Mouse (Mus musculus) hindbrain, embryonic 15.5 days (tissue): ENCODE measurements around the gene Gpr19. TPM values are rescaled to one million over a fixed set of nuclear protein-coding genes. Genes with fewer than 3 reads are reported as not detected.

ENCODE experiments used
- ATAC-seq: fragments of 200-750 bp; cut with Nextera tagmentation; 2 replicates; pipeline ENCODE4 v1.8.0; 2017; ENCODE audit warnings: low read depth, moderate number of reproducible peaks, moderate TSS enrichment; ENCODE audit not compliant: low FRiP score
- H3K27ac ChIP-seq: fragments of 300-500 bp; sonication (generic); replicated peaks from 2 replicates; pipeline ENCODE4 v1.5.1; 2015; ENCODE audit warnings: mild to moderate bottlenecking, inconsistent platforms
- H3K27me3 ChIP-seq: fragments of 300-500 bp; sonication (generic); 2 replicates; pipeline ENCODE4 v1.6.1; 2015; ENCODE audit warnings: control low read depth, inconsistent platforms
- H3K36me3 ChIP-seq: fragments of 300-500 bp; sonication (generic); 2 replicates; pipeline ENCODE4 v1.6.1; 2015; ENCODE audit warnings: control low read depth, inconsistent platforms
- H3K4me1 ChIP-seq: fragments of 300-500 bp; sonication (generic); replicated peaks from 2 replicates; pipeline ENCODE4 v1.6.1; 2015; ENCODE audit warnings: control low read depth, inconsistent platforms
- H3K4me2 ChIP-seq: fragments of 300-500 bp; sonication (generic); 2 replicates; pipeline ENCODE4 v1.6.1; 2015; ENCODE audit warnings: moderate library complexity, mild to moderate bottlenecking, inconsistent platforms
- H3K4me3 ChIP-seq: fragments of 300-500 bp; sonication (generic); 2 replicates; pipeline ENCODE4 v1.5.1; 2015; ENCODE audit warnings: mild to moderate bottlenecking, inconsistent platforms
- H3K9ac ChIP-seq: fragments of 300-500 bp; sonication (generic); 2 replicates; pipeline ENCODE4 v1.6.1; 2015; ENCODE audit warnings: inconsistent platforms
- H3K9me3 ChIP-seq: fragments of 300-500 bp; sonication (generic); 2 replicates; pipeline ENCODE4 v1.6.1; 2016; ENCODE audit warnings: control low read depth, inconsistent platforms
- WGBS: fragments of 180-500 bp; shearing (Covaris S2); methylation state at CpG from one replicate; pipeline ENCODE4 v1.1.7; 2015; 5-methylcytosine and 5-hydroxymethylcytosine counted together
- polyA plus RNA-seq: library from polyadenylated mRNA; unstranded; fragments of >200 nt; fragmentation: Nextera tagmentation; extraction: Ambion mirVana; gene quantifications from 2 replicates; pipeline ENCODE4 v1.2.1, GENCODE M21; 2015

The Gpr19 gene
- polyA plus RNA-seq, 1 experiment from 2014 or later: 34.3 TPM

GRCm38 (mm10) chr6:134929926-134930325 is 31.5 kb upstream of the Gpr19 start:
- Histone ChIP-seq H3K27ac (no peak overlapping the region), H3K9ac (no peak overlapping the region), H3K4me3 (peak overlapping the region; percentile 14), H3K4me1 (peaks cover 24% of the 10 kb centered on the region), H3K9me3 (no peaks in the 10 kb centered on the region), H3K36me3 (no peaks in the 10 kb centered on the region), H3K27me3 (no peaks in the 10 kb centered on the region), H3K4me2 (peak overlapping the region; percentile 84)
- no peak for ATAC-seq
- WGBS: 46% methylated on average over 4 of the region's 4 CpGs

GRCm38 (mm10) chr6:134928889-134929310 is 30.5 kb upstream of the Gpr19 start:
- Histone ChIP-seq H3K27ac (peak overlapping the region; percentile 88; the same call in 1 of the 2 replicates), H3K4me2 (peak overlapping the region; percentile 84), H3K9ac (peak overlapping the region; percentile 52), H3K4me3 (peak overlapping the region; percentile 65), H3K36me3 (no peaks in the 10 kb centered on the region), H3K27me3 (no peaks in the 10 kb centered on the region), H3K4me1 (peaks cover 24% of the 10 kb centered on the region), H3K9me3 (no peaks in the 10 kb centered on the region)
- 1% methylated on average over 15 of the region's 15 CpGs for WGBS
- ATAC-seq: peak; percentile 31; the same call in 1 of the 2 replicates

GRCm38 (mm10) chr6:134928096-134928888 is 29.9 kb upstream of the Gpr19 start:
- Histone ChIP-seq H3K27me3 (no peaks in the 10 kb centered on the region), H3K9me3 (no peaks in the 10 kb centered on the region), H3K4me1 (peaks cover 30% of the 10 kb centered on the region), H3K9ac (peak overlapping the region; percentile 52), H3K4me2 (peak overlapping the region; percentile 84), H3K36me3 (no peaks in the 10 kb centered on the region), H3K4me3 (peak overlapping the region; percentile 65), H3K27ac (peak overlapping the region; percentile 88)
- ATAC-seq: peak; percentile 91
- WGBS: under 1% methylated on average over 63 of the region's 63 CpGs

- H3K36me3 ChIP-seq: no peaks in the 10 kb centered on the region
- H3K4me1 ChIP-seq: peaks cover 34% of the 10 kb centered on the region
- no peaks in the 10 kb centered on the region for H3K9me3 ChIP-seq
- 4% methylated on average over 13 of the region's 13 CpGs for WGBS
- peak overlapping the region; percentile 65 for H3K4me3 ChIP-seq
- no peaks in the 10 kb centered on the region for H3K27me3 ChIP-seq
- peak overlapping the region; percentile 84 for H3K4me2 ChIP-seq
- H3K9ac ChIP-seq: peak overlapping the region; percentile 52
- peak overlapping the region; percentile 88 for H3K27ac ChIP-seq
- ATAC-seq: peak; percentile 42; the same call in 1 of the 2 replicates
These were observed 29.3 kb upstream of the Gpr19 start for GRCm38 (mm10) chr6:134927595-134928095.

- WGBS: under 1% methylated on average over 63 of the region's 63 CpGs
- peak overlapping the region; percentile 88 for H3K27ac ChIP-seq
These were observed 28.6 kb upstream of the Gpr19 start for GRCm38 (mm10) chr6:134926803-134927594.

GRCm38 (mm10) chr6:134926338-134926705 is 27.9 kb upstream of the Gpr19 start:
- Histone ChIP-seq H3K9me3 (no peaks in the 10 kb centered on the region), H3K4me2 (peak overlapping the region; percentile 84), H3K4me3 (peak overlapping the region; percentile 65), H3K27ac (peak overlapping the region; percentile 88; the same call in 1 of the 2 replicates), H3K27me3 (no peaks in the 10 kb centered on the region), H3K4me1 (peaks cover 44% of the 10 kb centered on the region), H3K9ac (no peak overlapping the region), H3K36me3 (no peaks in the 10 kb centered on the region)
- ATAC-seq: no peak
- 31% methylated on average over 3 of the region's 3 CpGs for WGBS

More at GRCm38 (mm10) chr6:134926803-134927594, 28.6 kb upstream of the Gpr19 start:
- Histone ChIP-seq H3K9ac (peak overlapping the region; percentile 52), H3K4me1 (peaks cover 40% of the 10 kb centered on the region), H3K4me2 (peak overlapping the region; percentile 84), H3K27me3 (no peaks in the 10 kb centered on the region), H3K4me3 (peak overlapping the region; percentile 65), H3K9me3 (no peaks in the 10 kb centered on the region), H3K36me3 (no peaks in the 10 kb centered on the region)
- ATAC-seq: peak; percentile 65

- H3K27ac ChIP-seq: no peak overlapping the region
- H3K27me3 ChIP-seq: no peaks in the 10 kb centered on the region
- H3K4me3 ChIP-seq: no peak overlapping the region
- H3K9me3 ChIP-seq: no peaks in the 10 kb centered on the region
- H3K9ac ChIP-seq: no peak overlapping the region
- H3K36me3 ChIP-seq: no peaks in the 10 kb centered on the region
- no peak for ATAC-seq
- H3K4me1 ChIP-seq: peaks cover 44% of the 10 kb centered on the region
- H3K4me2 ChIP-seq: no peak overlapping the region
- 68% methylated on average over 4 of the region's 4 CpGs for WGBS
These were observed 27.4 kb upstream of the Gpr19 start for GRCm38 (mm10) chr6:134925673-134926337.

- Histone ChIP-seq H3K27ac (no peak overlapping the region), H3K9me3 (no peaks in the 10 kb centered on the region), H3K36me3 (no peaks in the 10 kb centered on the region), H3K27me3 (no peaks in the 10 kb centered on the region), H3K4me2 (peak overlapping the region; percentile 29; the same call in 1 of the 2 replicates), H3K9ac (no peak overlapping the region), H3K4me1 (peaks cover 48% of the 10 kb centered on the region), H3K4me3 (no peak overlapping the region)
- WGBS: 61% methylated on average over 3 of the region's 3 CpGs
- ATAC-seq: no peak
These were observed 25.9 kb upstream of the Gpr19 start for GRCm38 (mm10) chr6:134924262-134924661.

GRCm38 (mm10) chr6:134923670-134924069 is 25.3 kb upstream of the Gpr19 start:
- Histone ChIP-seq H3K4me1 (peaks cover 45% of the 10 kb centered on the region), H3K9ac (0 out of 2 replicates have a peak overlapping the region, but pooled peaks have one; percentile 7), H3K4me2 (peak overlapping the region; percentile 39), H3K27ac (no peak overlapping the region), H3K36me3 (no peaks in the 10 kb centered on the region), H3K4me3 (peak overlapping the region; percentile 17), H3K27me3 (no peaks in the 10 kb centered on the region), H3K9me3 (no peaks in the 10 kb centered on the region)
- no peak for ATAC-seq
- WGBS: 65% methylated on average over 4 of the region's 4 CpGs

GRCm38 (mm10) chr6:134922511-134923195 is 24.3 kb upstream of the Gpr19 start:
- no peak for ATAC-seq
- WGBS: 36% methylated on average over 9 of the region's 9 CpGs
- Histone ChIP-seq H3K9ac (peak overlapping the region; percentile 85; the same call in 1 of the 2 replicates), H3K27ac (no peak overlapping the region), H3K9me3 (no peaks in the 10 kb centered on the region), H3K36me3 (no peaks in the 10 kb centered on the region), H3K4me1 (peaks cover 42% of the 10 kb centered on the region), H3K4me2 (peak overlapping the region; percentile 82), H3K27me3 (no peaks in the 10 kb centered on the region), H3K4me3 (peak overlapping the region; percentile 91)
